Mouse (Mus musculus) cerebellum, adult 2 months (tissue): ENCODE results near the gene Tas2r105.

Experiments used
- CTCF ChIP-seq: fragments of 200-500 bp; IDR thresholded peaks from 2 replicates; pipeline ENCODE4 v1.5.1; 2011; ENCODE audit warnings: low read depth, mild to moderate bottlenecking, control low read depth, low read length, moderate library complexity, borderline replicate concordance; ENCODE audit not compliant: insufficient read depth
- POLR2A ChIP-seq: fragments of 200-500 bp; IDR thresholded peaks from 2 replicates; pipeline ENCODE4 v1.6.1; 2011; ENCODE audit warnings: low read length, control low read depth, borderline replicate concordance; ENCODE audit not compliant: insufficient read depth

DNA sequence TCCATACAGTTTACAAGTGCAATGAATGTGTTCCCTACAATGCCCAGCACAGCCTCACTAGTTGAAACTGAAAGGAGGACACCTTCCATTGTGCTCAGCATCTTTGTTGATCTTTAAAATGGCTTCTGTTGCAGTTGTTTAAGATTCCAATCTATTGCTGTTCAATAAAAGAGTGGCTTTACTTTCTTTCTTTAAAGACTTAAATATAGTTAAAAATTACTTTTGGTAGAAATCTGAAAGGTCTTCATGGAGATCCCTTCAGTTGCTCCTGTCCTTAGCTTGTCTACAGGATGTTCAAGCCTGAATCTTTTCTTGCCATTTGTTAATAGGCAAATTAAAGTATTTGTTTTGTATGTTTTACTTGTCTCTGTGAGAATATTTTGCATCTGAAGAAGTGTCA is 2.7 kb upstream of the Tas2r105 start, which contains the start of gene Tas2r114:
- TF ChIP-seq POLR2A: no peak
- no peak for TF ChIP-seq CTCF
